Mouse (Mus musculus) lung, adult 2 months (tissue): ENCODE data around the gene Nsmce3.

Experiments
- CTCF ChIP-seq: fragments of 200-500 bp; IDR thresholded peaks from 2 replicates; pipeline ENCODE4 v1.5.1; 2011; ENCODE audit warnings: mild to moderate bottlenecking, low read length, control low read depth; ENCODE audit not compliant: insufficient read depth
- POLR2A ChIP-seq: fragments of 200-500 bp; IDR thresholded peaks from 2 replicates; pipeline ENCODE4 v1.6.1; 2011; ENCODE audit warnings: low read depth, mild to moderate bottlenecking, control low read depth, low read length, borderline replicate concordance; ENCODE audit errors: extremely low read depth

- TF ChIP-seq CTCF (no peak), POLR2A (no peak)
Measured at GRCm38 (mm10) chr7:64880415-64880814, 7.6 kb upstream of the Nsmce3 start.
